Comparison of ENCODE assay signal across 8 mouse cellular contexts in the genomic region with DNA sequence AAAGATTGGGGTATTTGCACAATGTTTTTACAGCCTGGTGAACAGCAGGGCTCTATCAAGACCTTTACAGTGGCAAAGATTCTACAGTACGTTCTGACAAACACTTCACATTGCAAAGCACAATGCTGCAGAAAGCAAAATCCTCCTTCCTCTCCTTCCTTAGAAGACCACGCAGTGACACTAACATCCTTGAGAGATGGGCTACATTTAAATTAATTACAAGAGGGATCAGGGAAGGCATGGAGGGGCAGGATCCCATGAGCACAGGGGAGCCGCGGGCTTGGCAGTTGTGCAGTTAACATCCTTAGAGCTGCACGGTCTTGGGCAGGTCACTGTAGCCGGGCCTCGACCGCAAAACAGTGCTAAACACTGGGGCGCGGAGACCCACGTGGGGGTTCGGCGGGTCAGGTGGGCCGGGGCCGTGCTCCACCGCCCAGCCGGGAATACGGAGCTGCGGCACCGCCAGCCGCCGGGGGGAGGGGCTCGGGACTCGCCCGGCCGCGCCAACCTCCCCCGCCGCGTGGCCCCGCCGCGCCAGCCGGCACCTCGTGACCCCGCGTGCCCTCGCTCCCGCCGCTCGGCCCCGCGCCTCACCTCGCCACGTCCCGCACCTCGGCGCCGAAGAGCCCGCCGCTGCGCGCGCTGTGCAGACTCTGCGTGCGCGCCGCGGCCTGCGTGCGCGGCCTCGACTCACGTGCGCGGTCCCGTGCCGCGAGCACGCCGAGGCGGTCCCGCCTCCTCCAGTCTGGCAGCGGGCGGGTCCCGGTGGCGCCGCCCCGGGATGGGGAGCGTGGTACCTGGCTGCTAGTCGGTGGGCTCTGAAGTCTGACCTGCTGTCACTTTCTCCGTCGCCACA. TPM values are rescaled to one million over a fixed set of nuclear protein-coding genes. Genes with fewer than 3 reads are reported as not detected.
DNase-seq lines count a peak whose midpoint lies in the region; ATAC-seq and TF ChIP-seq lines count a peak whose summit lies in the region.

TSS of gene Tada2a (minus strand) at position 658 of the 856 bp plus-strand sequence.
TSS of gene Acaca (plus strand) at position 730 of the 856 bp plus-strand sequence.

- peaks cover 31% of the 10 kb centered on the region for H3K36me3 ChIP-seq in hindbrain, embryonic 14.5 days (replicated peaks; ENCODE audit: control insufficient read depth, insufficient read depth)

- peak within 1 kb of the TSS; percentile 80 for H3K4me2 ChIP-seq in hindbrain, embryonic 14.5 days (replicated peaks)

- ATAC-seq in hindbrain, embryonic 14.5 days (ENCODE audit: low FRiP score) = peak; percentile 93
- peak; percentile 97 for ATAC-seq in megakaryocyte, adult 5-6 weeks (ENCODE audit: poor library complexity, severe bottlenecking)

- H3K4me3 ChIP-seq in hindbrain, embryonic 14.5 days (replicated peaks; ENCODE audit: low read length) = peak within 1 kb of the TSS; percentile 83
- H3K4me3 ChIP-seq in left cerebral cortex, adult 2 months = peak within 1 kb of the TSS; percentile 77

- intact Hi-C loops in left cerebral cortex, adult 2 months (cut with DNase I) = loop anchor here (2.0 to 5.0 kb wide), 2 partner anchors 62 to 132 kb away; no protein-coding TSS in a partner anchor

- DNase-seq in WW6 (ENCODE audit: low read depth, low spot score) = peak; percentile 82
- peak; percentile 90 to 93 for DNase-seq in cerebellum, postnatal 25 days
- peak; percentile 54 to 60 for DNase-seq in frontal cortex, postnatal 25 days (ENCODE audit: low spot score in 2 of 2)
- peak; percentile 93 for DNase-seq in hindbrain, embryonic 14.5 days (ENCODE audit: low spot score)
- DNase-seq in left cerebral cortex, adult 2 months (ENCODE audit: extremely low spot score in 1 of 2, low spot score in 2 of 2) = peak; percentile 80 to 82
- DNase-seq in right cerebral cortex, adult 18-20 months = peak; percentile 82
- DNase-seq in urinary bladder, adult 2 months (ENCODE audit: low spot score) = peak; percentile 75

- no peaks in the 10 kb centered on the region for H3K9me3 ChIP-seq in hindbrain, embryonic 14.5 days (ENCODE audit: control insufficient read depth, low read length)

- TF ChIP-seq CTCF in left cerebral cortex, adult 2 months (IDR thresholded peaks at IDR 0.05) = no peak; the same call in 1 of the 2 replicates

- H3K27me3 ChIP-seq in hindbrain, embryonic 14.5 days (ENCODE audit: control insufficient read depth, insufficient read depth, low read length) = no peaks in the 10 kb centered on the region

- peaks cover 14% of the 10 kb centered on the region for H3K4me1 ChIP-seq in hindbrain, embryonic 14.5 days (replicated peaks; ENCODE audit: control insufficient read depth, insufficient read depth, low read length)

- WGBS in hindbrain, embryonic 14.5 days = under 1% methylated on average over 56 of the region's 83 CpGs

- H3K9ac ChIP-seq in hindbrain, embryonic 14.5 days = peak within 1 kb of the TSS; percentile 86

- H3K27ac ChIP-seq in hindbrain, embryonic 14.5 days = peak within 1 kb of the TSS; percentile 74
- H3K27ac ChIP-seq in left cerebral cortex, adult 2 months = peak within 1 kb of the TSS; percentile 84

RNA-seq across cellular contexts. Expression of gene Tada2a, which starts in this region (rescaled TPM):
- 27.6 and 28.1 TPM in 2 replicates for polyA plus RNA-seq in hindbrain, embryonic 14.5 days (2014; fragmentation: Nextera tagmentation; extraction: Ambion mirVana)
- total RNA-seq in left cerebral cortex, adult 2 months (2021) = 10 to 100 TPM; 34.0 to 35.5 TPM
- total RNA-seq in megakaryocyte, adult 5-6 weeks (2015) = 4.9 and 7.2 TPM in 2 replicates
- total RNA-seq in megakaryocyte, adult 5-6 weeks (2017) = 5.5 and 6.4 TPM in 2 replicates
- polyA plus RNA-seq in urinary bladder, adult 2 months (2012; rRNA removed) = 28.1 and 29.1 TPM in 2 replicates

RNA-seq across cellular contexts. Expression of gene Acaca, which starts in this region (rescaled TPM):
- polyA plus RNA-seq in hindbrain, embryonic 14.5 days (2014; fragmentation: Nextera tagmentation; extraction: Ambion mirVana) = 36.2 and 40.7 TPM in 2 replicates
- total RNA-seq in left cerebral cortex, adult 2 months (2021) = 10 to 100 TPM; 80.8 to 81.2 TPM
- total RNA-seq in megakaryocyte, adult 5-6 weeks (2015) = 15.0 and 16.6 TPM in 2 replicates
- 16.6 and 23.9 TPM in 2 replicates for total RNA-seq in megakaryocyte, adult 5-6 weeks (2017)
- polyA plus RNA-seq in urinary bladder, adult 2 months (2012; rRNA removed) = 17.6 and 18.8 TPM in 2 replicates

Comparison
In these comparisons a context has a peak if more than half of its experiments do, and no peak if none do; other contexts are left out.
1. Peak in every context shown above with its lines: DNase-seq, ATAC-seq, H3K4me3 ChIP-seq and H3K27ac ChIP-seq.
2. RNA of gene Tada2a (total RNA-seq): 34.0 to 35.5 TPM in left cerebral cortex, adult 2 months; 4.9 to 7.2 TPM in megakaryocyte, adult 5-6 weeks; every median in the first group is over 4 times any median in the second.